Mouse (Mus musculus) spleen, postnatal 10 days (tissue): ENCODE measurements around the gene Lsamp.

Experiments used
- DNase-seq, 2 experiments: peaks; one replicate each; pipeline ENCODE4 v3.0.0; 2021 to 2022; ENCODE audit warnings: low spot score in 2 of 2

The Lsamp gene

GRCm38 (mm10) chr16:41235829-41236228 is 1251.7 kb downstream of the Lsamp start:
- DNase-seq, result no peak

GRCm38 (mm10) chr16:41242841-41243240 is 1258.7 kb downstream of the Lsamp start:
- no peak for DNase-seq

- DNase-seq, result no peak
These were observed 1260.5 kb downstream of the Lsamp start for GRCm38 (mm10) chr16:41244711-41245110.

GRCm38 (mm10) chr16:41258145-41259035 is 1274.2 kb downstream of the Lsamp start:
- DNase-seq, result peak in 1 of 2 experiments; percentile 16

- no peak for DNase-seq
These were observed 1292.0 kb downstream of the Lsamp start for GRCm38 (mm10) chr16:41275999-41276671.

GRCm38 (mm10) chr16:41317992-41318391 is 1333.8 kb downstream of the Lsamp start:
- no peak for DNase-seq

GRCm38 (mm10) chr16:41343431-41343830 is 1359.3 kb downstream of the Lsamp start:
- no peak for DNase-seq

- no peak for DNase-seq
These were observed 1381.0 kb downstream of the Lsamp start for GRCm38 (mm10) chr16:41365138-41365537.

- DNase-seq, result no peak
These were observed 1399.5 kb downstream of the Lsamp start for GRCm38 (mm10) chr16:41383702-41384101.

GRCm38 (mm10) chr16:41384288-41384687 is 1400.1 kb downstream of the Lsamp start:
- DNase-seq, result no peak

- no peak for DNase-seq
These were observed 1424.7 kb downstream of the Lsamp start for GRCm38 (mm10) chr16:41408850-41409249.

GRCm38 (mm10) chr16:41410671-41411070 is 1426.5 kb downstream of the Lsamp start:
- DNase-seq, result no peak

GRCm38 (mm10) chr16:41417363-41417762 is 1433.2 kb downstream of the Lsamp start:
- DNase-seq, result no peak

- DNase-seq, result no peak
These were observed 1483.2 kb downstream of the Lsamp start for GRCm38 (mm10) chr16:41467391-41467790.

GRCm38 (mm10) chr16:41478694-41479093 is 1494.5 kb downstream of the Lsamp start:
- no peak for DNase-seq

- DNase-seq, result no peak
These were observed 1497.7 kb downstream of the Lsamp start for GRCm38 (mm10) chr16:41481832-41482231.

- no peak for DNase-seq
These were observed 1526.9 kb downstream of the Lsamp start for GRCm38 (mm10) chr16:41510915-41511552.

- no peak for DNase-seq
These were observed 1537.4 kb downstream of the Lsamp start for GRCm38 (mm10) chr16:41521566-41521965.

GRCm38 (mm10) chr16:41524266-41524665 is 1540.1 kb downstream of the Lsamp start:
- DNase-seq, result no peak

GRCm38 (mm10) chr16:41532661-41533551 is 1548.7 kb downstream of the Lsamp start:
- DNase-seq, result no peak

- no peak for DNase-seq
These were observed 1549.5 kb downstream of the Lsamp start for GRCm38 (mm10) chr16:41533686-41534085.
